In the genomic region with DNA sequence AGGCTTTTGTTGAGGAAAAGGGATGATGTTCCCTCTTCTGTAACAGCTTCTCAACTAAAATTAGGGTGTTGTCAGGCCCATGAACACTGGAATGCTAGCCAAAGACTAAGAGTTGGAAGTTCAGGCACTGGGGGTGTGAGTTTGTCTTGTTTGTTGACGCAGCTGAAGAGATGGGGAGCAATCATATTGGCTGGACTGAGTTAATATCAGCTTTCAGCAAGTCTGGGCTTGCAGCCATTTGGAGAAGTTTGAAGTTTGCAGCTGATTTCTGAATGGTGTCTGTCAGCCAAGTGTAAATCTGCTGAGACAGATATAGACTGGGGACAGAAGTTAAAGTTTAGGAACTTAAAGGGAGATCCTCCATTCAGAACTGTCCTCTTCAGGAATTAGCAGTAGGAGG, we compare ENCODE assay signal across 14 mouse cellular contexts. TPM values are rescaled to one million over a fixed set of nuclear protein-coding genes. Genes with fewer than 3 reads are reported as not detected.
DNase-seq lines count a peak whose midpoint lies in the region; ATAC-seq and TF ChIP-seq lines count a peak whose summit lies in the region.
"Had no signal": no experiment of that assay in that cellular context is flagged by ENCODE, and none has a peak within 500 bp of the region (broad histone marks: within the 10 kb centered on the region; RNA-seq: fewer than 3 reads in every experiment).

No protein-coding gene starts in this region.

- H3K4me1 ChIP-seq in hindbrain, postnatal 0 days (ENCODE audit: insufficient read depth, low read length), result no peaks in the 10 kb centered on the region
- H3K4me1 ChIP-seq in hindbrain, embryonic 10.5 days (replicated peaks), result no peaks in the 10 kb centered on the region
- H3K4me1 ChIP-seq in lung, postnatal 0 days (ENCODE audit: insufficient read depth, low read depth, low read length), result no peaks in the 10 kb centered on the region
- no peaks in the 10 kb centered on the region for H3K4me1 ChIP-seq in kidney, embryonic 15.5 days
- no peaks in the 10 kb centered on the region for H3K4me1 ChIP-seq in midbrain, embryonic 13.5 days (replicated peaks)
- H3K4me1 ChIP-seq: embryonic facial prominence, embryonic 12.5 days; hindbrain, embryonic 12.5 days had no signal

- no peak for ATAC-seq in hindbrain, postnatal 0 days
- ATAC-seq in lung, postnatal 0 days, result peak; percentile 41; the same call in 1 of the 2 replicates
- no peak for ATAC-seq in kidney, embryonic 15.5 days (replicated peaks; ENCODE audit: low FRiP score)
- no peak for ATAC-seq in midbrain, embryonic 13.5 days

- H3K27ac ChIP-seq in hindbrain, postnatal 0 days, result no peak overlapping the region
- no peak overlapping the region for H3K27ac ChIP-seq in hindbrain, embryonic 10.5 days
- no peak overlapping the region for H3K27ac ChIP-seq in lung, postnatal 0 days (ENCODE audit: low read length)
- H3K27ac ChIP-seq in kidney, embryonic 15.5 days, result no peak overlapping the region
- H3K27ac ChIP-seq in midbrain, embryonic 13.5 days, result no peak overlapping the region
- H3K27ac ChIP-seq: embryonic facial prominence, embryonic 12.5 days; hindbrain, embryonic 12.5 days; macrophage had no signal

- H3K36me3 ChIP-seq in hindbrain, postnatal 0 days (ENCODE audit: insufficient read depth, low read length), result no peaks in the 10 kb centered on the region
- H3K36me3 ChIP-seq in hindbrain, embryonic 10.5 days, result no peaks in the 10 kb centered on the region
- no peaks in the 10 kb centered on the region for H3K36me3 ChIP-seq in lung, postnatal 0 days (ENCODE audit: insufficient read depth, low read length)
- H3K36me3 ChIP-seq in kidney, embryonic 15.5 days, result no peaks in the 10 kb centered on the region
- no peaks in the 10 kb centered on the region for H3K36me3 ChIP-seq in midbrain, embryonic 13.5 days
- H3K36me3 ChIP-seq: embryonic facial prominence, embryonic 12.5 days; hindbrain, embryonic 12.5 days had no signal

- no peak for TF ChIP-seq CTCF in hindbrain, postnatal 0 days (IDR thresholded peaks at IDR 0.05; ENCODE audit: low read depth)
- TF ChIP-seq CTCF in lung, postnatal 0 days (IDR thresholded peaks at IDR 0.05), result no peak

- H3K9me3 ChIP-seq in hindbrain, postnatal 0 days (ENCODE audit: low read length), result no peaks in the 10 kb centered on the region
- no peaks in the 10 kb centered on the region for H3K9me3 ChIP-seq in hindbrain, embryonic 10.5 days
- H3K9me3 ChIP-seq in lung, postnatal 0 days (ENCODE audit: low read length), result no peaks in the 10 kb centered on the region
- no peaks in the 10 kb centered on the region for H3K9me3 ChIP-seq in kidney, embryonic 15.5 days (replicated peaks)
- H3K9me3 ChIP-seq in midbrain, embryonic 13.5 days, result no peaks in the 10 kb centered on the region
- H3K9me3 ChIP-seq: embryonic facial prominence, embryonic 12.5 days; hindbrain, embryonic 12.5 days had no signal

- DNase-seq in hindbrain, postnatal 0 days (ENCODE audit: low spot score), result peak; percentile 7
- DNase-seq in hindbrain, embryonic 10.5 days (ENCODE audit: low spot score), result no peak
- peak; percentile 92 for DNase-seq in adipocyte (ENCODE audit: low spot score)
- DNase-seq in gastrocnemius, adult 8-10 months (ENCODE audit: low spot score in 2 of 2), result peak; percentile 28 to 54
- peak; percentile 65 for DNase-seq in lung, postnatal 0 days (ENCODE audit: low spot score)
- DNase-seq: cerebellum, adult 9-11 months; kidney, adult 8-10 months; spleen, adult 18-20 months had no signal

- no peak overlapping the region for H3K9ac ChIP-seq in hindbrain, postnatal 0 days (replicated peaks; ENCODE audit: low read length)
- H3K9ac ChIP-seq in lung, postnatal 0 days (replicated peaks; ENCODE audit: low read depth), result no peak overlapping the region
- no peak overlapping the region for H3K9ac ChIP-seq in kidney, embryonic 15.5 days
- no peak overlapping the region for H3K9ac ChIP-seq in midbrain, embryonic 13.5 days (replicated peaks)
- H3K9ac ChIP-seq: embryonic facial prominence, embryonic 12.5 days; hindbrain, embryonic 12.5 days had no signal

- H3K4me3 ChIP-seq in hindbrain, postnatal 0 days (ENCODE audit: low read length), result no peak overlapping the region
- H3K4me3 ChIP-seq in hindbrain, embryonic 10.5 days, result no peak overlapping the region
- no peak overlapping the region for H3K4me3 ChIP-seq in lung, postnatal 0 days (ENCODE audit: low read depth, low read length)
- H3K4me3 ChIP-seq in kidney, embryonic 15.5 days (replicated peaks), result no peak overlapping the region
- no peak overlapping the region for H3K4me3 ChIP-seq in midbrain, embryonic 13.5 days (replicated peaks)
- H3K4me3 ChIP-seq: embryonic facial prominence, embryonic 12.5 days; hindbrain, embryonic 12.5 days; myocyte had no signal

- H3K4me2 ChIP-seq in hindbrain, postnatal 0 days (ENCODE audit: low read depth, low read length), result no peak overlapping the region
- H3K4me2 ChIP-seq in lung, postnatal 0 days (replicated peaks; ENCODE audit: low read depth, low read length), result no peak overlapping the region
- H3K4me2 ChIP-seq in kidney, embryonic 15.5 days, result no peak overlapping the region
- H3K4me2 ChIP-seq in midbrain, embryonic 13.5 days (replicated peaks), result no peak overlapping the region
- H3K4me2 ChIP-seq: embryonic facial prominence, embryonic 12.5 days; hindbrain, embryonic 12.5 days had no signal

- WGBS in hindbrain, postnatal 0 days, result 30% methylated on average over 1 of the region's 1 CpGs
- WGBS in hindbrain, embryonic 10.5 days, result 60% methylated on average over 1 of the region's 1 CpGs
- 25% methylated on average over 1 of the region's 1 CpGs for WGBS in lung, postnatal 0 days
- 58% methylated on average over 1 of the region's 1 CpGs for WGBS in kidney, embryonic 15.5 days
- 60% methylated on average over 1 of the region's 1 CpGs for WGBS in midbrain, embryonic 13.5 days

- H3K27me3 ChIP-seq in hindbrain, postnatal 0 days (ENCODE audit: insufficient read depth, low read length), result no peaks in the 10 kb centered on the region
- no peaks in the 10 kb centered on the region for H3K27me3 ChIP-seq in hindbrain, embryonic 10.5 days (ENCODE audit: insufficient read depth, poor library complexity, severe bottlenecking)
- no peaks in the 10 kb centered on the region for H3K27me3 ChIP-seq in lung, postnatal 0 days (replicated peaks; ENCODE audit: insufficient read depth, low read length)
- H3K27me3 ChIP-seq in kidney, embryonic 15.5 days, result no peaks in the 10 kb centered on the region
- no peaks in the 10 kb centered on the region for H3K27me3 ChIP-seq in midbrain, embryonic 13.5 days
- H3K27me3 ChIP-seq: embryonic facial prominence, embryonic 12.5 days; hindbrain, embryonic 12.5 days had no signal

- no peak for TF ChIP-seq EP300 in lung, postnatal 0 days (IDR thresholded peaks at IDR 0.05)

RNA-seq across cellular contexts. Expression of a gene that starts 21.4 kb away (rescaled TPM):
- 214 and 230 TPM in 2 replicates for total RNA-seq in hindbrain, postnatal 0 days (2014; rRNA removed)
- polyA plus RNA-seq in hindbrain, postnatal 0 days (2015; fragmentation: Nextera tagmentation; extraction: Ambion mirVana), result 94.2 and 103 TPM in 2 replicates
- polyA plus RNA-seq in hindbrain, embryonic 10.5 days (2016; fragmentation: Nextera tagmentation; extraction: Ambion mirVana), result 30.0 and 34.1 TPM in 2 replicates
- total RNA-seq in gastrocnemius, adult 8-10 months (2022), result 100 to 1,000 TPM in 2 of 4 experiments, 10 to 100 TPM in 2; 76.7 to 289 (median 163) TPM
- polyA plus RNA-seq in lung, postnatal 0 days (2015; fragmentation: Nextera tagmentation; extraction: Ambion mirVana), result 31.0 and 31.1 TPM in 2 replicates
- 38.1 and 41.3 TPM in 2 replicates for polyA plus RNA-seq in kidney, embryonic 15.5 days (2015; fragmentation: Nextera tagmentation; extraction: Ambion mirVana)
- 45.5 and 46.5 TPM in 2 replicates for polyA plus RNA-seq in midbrain, embryonic 13.5 days (2015; fragmentation: Nextera tagmentation; extraction: Ambion mirVana)
